23 mouse cellular contexts compared by ENCODE assay signal in the genomic region with DNA sequence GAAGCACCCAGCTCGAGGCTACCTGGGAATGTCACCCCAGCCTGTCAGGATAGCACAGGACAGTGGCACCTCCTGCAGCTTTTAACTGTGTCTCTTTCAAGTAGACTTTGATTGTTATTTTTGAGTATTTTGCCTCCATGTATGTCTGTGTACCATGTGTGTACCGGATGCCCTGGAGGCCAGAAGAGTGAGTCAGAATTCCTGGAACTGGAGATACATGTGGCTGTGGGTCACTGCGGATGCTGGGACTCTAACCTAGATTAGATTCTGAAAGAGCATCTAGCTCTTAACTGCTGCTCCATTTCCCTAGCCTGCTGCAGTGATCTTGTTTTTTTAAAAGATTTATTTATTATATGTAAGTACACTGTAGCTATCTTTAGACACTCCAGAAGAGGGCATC.
"Had no signal": no experiment of that assay in that cellular context is flagged by ENCODE, and none has a peak within 500 bp of the region (broad histone marks: within the 10 kb centered on the region; RNA-seq: fewer than 3 reads in every experiment).

No protein-coding gene starts in this region.

- H3K9ac ChIP-seq: kidney, embryonic 15.5 days; limb, embryonic 12.5 days; limb, embryonic 15.5 days; liver, embryonic 15.5 days; midbrain, embryonic 12.5 days; midbrain, embryonic 15.5 days; neural tube, embryonic 12.5 days; neural tube, embryonic 15.5 days had no signal

- H3K27ac ChIP-seq: kidney, embryonic 15.5 days; limb, embryonic 12.5 days; limb, embryonic 15.5 days; liver, embryonic 15.5 days; midbrain, embryonic 12.5 days; midbrain, embryonic 15.5 days; neural tube, embryonic 12.5 days; neural tube, embryonic 15.5 days; stomach, postnatal 0 days had no signal

- H3K36me3 ChIP-seq: kidney, embryonic 15.5 days; limb, embryonic 12.5 days; midbrain, embryonic 12.5 days; midbrain, embryonic 15.5 days; neural tube, embryonic 12.5 days; neural tube, embryonic 15.5 days had no signal

- H3K9me3 ChIP-seq: kidney, embryonic 15.5 days; limb, embryonic 12.5 days; limb, embryonic 15.5 days; liver, embryonic 15.5 days; midbrain, embryonic 12.5 days; midbrain, embryonic 15.5 days; neural tube, embryonic 12.5 days; neural tube, embryonic 15.5 days had no signal

- H3K4me3 ChIP-seq: kidney, embryonic 15.5 days; limb, embryonic 12.5 days; limb, embryonic 15.5 days; liver, embryonic 15.5 days; midbrain, embryonic 12.5 days; midbrain, embryonic 15.5 days; neural tube, embryonic 12.5 days; neural tube, embryonic 15.5 days had no signal

- H3K4me2 ChIP-seq: kidney, embryonic 15.5 days; limb, embryonic 12.5 days; limb, embryonic 15.5 days; liver, embryonic 11.5 days; liver, embryonic 15.5 days; midbrain, embryonic 12.5 days; midbrain, embryonic 15.5 days; neural tube, embryonic 12.5 days; neural tube, embryonic 15.5 days had no signal

- ATAC-seq: midbrain, embryonic 15.5 days had no signal

- H3K27me3 ChIP-seq: kidney, embryonic 15.5 days; limb, embryonic 12.5 days; limb, embryonic 15.5 days; midbrain, embryonic 15.5 days; neural tube, embryonic 12.5 days; neural tube, embryonic 15.5 days had no signal

- DNase-seq: kidney, adult 8-10 months; kidney, postnatal 10 days; kidney, postnatal 36 days; left cerebral cortex, postnatal 4 days; lung, adult 2 months; lung, postnatal 14 days; lung, postnatal 4 days; right cerebral cortex, adult 18-20 months; right cerebral cortex, postnatal 14 days; right cerebral cortex, postnatal 4 days; thymus, adult 2 months; thymus, postnatal 14 days; thymus, postnatal 4 days had no signal
